Mouse (Mus musculus) layer of hippocampus, adult 18-20 months (tissue): Measurements from ENCODE around the gene Fcgr4. TPM values are rescaled to one million over a fixed set of nuclear protein-coding genes. Genes with fewer than 3 reads are reported as not detected.

Experiments used
- DNase-seq, 2 experiments: peaks; one replicate each; pipeline ENCODE4 v3.0.0; 2022; ENCODE audit warnings: low spot score in 2 of 2
- total RNA-seq, 2 experiments: library from RNA; stranded (reverse); gene quantifications; 2 replicates each; pipeline ENCODE4 v1.2.3; 2021

Gene Fcgr4
- total RNA-seq, 2 experiments from 2014 or later, result 0.25 TPM; not detected in 1

- DNase-seq, result no peak
Observed at GRCm38 (mm10) chr1:171006905-171007304, 11.8 kb upstream of the Fcgr4 start.

GRCm38 (mm10) chr1:171011733-171012132 lies 7.0 kb upstream of the Fcgr4 start:
- DNase-seq, result no peak

DNA sequence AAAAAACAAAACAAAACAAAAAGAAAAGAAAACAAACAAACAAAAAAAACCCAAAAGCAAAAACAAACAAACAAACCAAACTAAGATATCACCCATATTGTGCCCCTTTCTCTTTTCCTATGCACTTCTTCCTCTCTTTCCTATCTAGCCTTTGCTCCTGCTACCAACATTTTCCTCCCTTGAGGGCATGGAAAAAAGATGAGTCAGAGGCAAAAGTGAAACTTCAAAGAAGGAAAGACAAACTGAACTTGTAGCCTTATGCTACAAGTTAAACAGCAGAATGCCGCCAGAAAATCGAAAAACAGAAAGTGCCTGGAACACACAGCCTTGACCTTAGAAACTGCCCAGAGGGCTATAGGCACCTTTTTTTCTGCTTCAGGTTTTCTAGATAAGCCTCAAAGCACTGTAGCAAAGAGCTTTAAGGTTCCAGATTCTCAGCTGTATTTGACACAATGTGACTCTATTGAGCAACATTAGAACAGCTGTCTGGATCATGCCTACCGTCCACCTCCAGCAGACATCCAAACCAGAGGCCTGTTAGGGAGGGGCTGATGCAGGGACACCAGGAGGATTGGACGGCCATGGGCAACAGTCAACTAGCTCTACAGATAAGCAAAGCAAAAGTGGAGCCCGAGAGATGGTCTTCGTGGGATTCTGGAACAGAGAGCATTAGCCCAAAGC lies 1.9 kb upstream of the Fcgr4 start:
- DNase-seq, result no peak

GRCm38 (mm10) chr1:171017468-171018158 lies 1.1 kb upstream of the Fcgr4 start:
- no peak for DNase-seq

DNA sequence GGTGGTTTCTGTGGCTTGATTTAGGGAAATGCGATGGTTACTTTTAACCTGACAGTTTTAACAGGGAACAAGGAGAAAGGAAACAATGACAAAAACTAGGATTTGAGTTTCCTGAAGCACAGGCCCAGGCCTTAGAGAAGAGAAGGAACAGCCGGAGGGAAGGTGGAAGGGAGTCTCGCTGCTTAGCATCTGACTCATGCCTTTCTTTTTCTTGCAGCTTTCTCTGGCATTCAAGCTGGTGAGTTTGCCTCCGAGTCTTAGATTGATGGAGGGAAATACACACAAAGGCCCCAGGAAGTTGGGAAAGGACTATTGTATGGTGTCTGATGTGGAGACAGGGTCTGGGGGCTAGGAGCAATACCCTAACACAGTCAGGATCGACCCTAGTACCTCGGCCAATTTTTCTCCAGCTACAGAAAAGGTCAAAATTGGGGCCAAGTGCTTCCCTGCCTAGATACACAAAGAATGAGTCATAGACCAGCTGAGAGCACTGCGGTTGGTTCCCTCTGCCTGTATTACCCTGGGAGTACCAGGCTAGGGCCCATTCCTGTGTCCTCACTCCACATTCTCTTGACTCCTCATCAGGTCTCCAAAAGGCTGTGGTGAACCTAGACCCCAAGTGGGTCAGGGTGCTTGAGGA lies 711 bp downstream of the Fcgr4 start:
- DNase-seq, result peak in 1 of 2 experiments; percentile 33

GRCm38 (mm10) chr1:171031752-171032151 lies 13.0 kb downstream of the Fcgr4 start:
- DNase-seq, result no peak

- no peak for DNase-seq
Observed at GRCm38 (mm10) chr1:171032691-171033090, 14.0 kb downstream of the Fcgr4 start.

DNA sequence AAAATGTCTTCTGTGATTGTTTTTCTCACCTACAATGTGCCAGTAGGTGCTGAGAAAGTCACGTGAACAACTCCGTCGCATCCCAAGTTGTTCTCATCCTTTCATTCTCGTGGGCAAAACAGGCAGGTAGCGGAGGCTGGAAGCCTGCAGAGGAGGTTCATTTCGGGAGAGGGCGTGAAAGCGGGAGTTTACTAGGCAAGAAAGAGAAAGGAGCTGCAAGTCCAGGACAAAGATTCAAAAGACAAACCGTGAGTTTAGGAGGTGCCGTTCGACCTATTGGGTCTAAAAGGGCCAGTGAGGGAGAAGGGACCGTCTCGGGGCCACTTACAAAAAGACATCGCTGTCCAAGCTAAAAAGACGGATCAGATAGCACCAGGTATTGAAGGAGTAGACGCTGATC lies 14.5 kb downstream of the Fcgr4 start:
- peak in 1 of 2 experiments; percentile 18 for DNase-seq

GRCm38 (mm10) chr1:171033756-171034155 lies 15.0 kb downstream of the Fcgr4 start:
- peak; percentile 88 to 96 for DNase-seq

DNA sequence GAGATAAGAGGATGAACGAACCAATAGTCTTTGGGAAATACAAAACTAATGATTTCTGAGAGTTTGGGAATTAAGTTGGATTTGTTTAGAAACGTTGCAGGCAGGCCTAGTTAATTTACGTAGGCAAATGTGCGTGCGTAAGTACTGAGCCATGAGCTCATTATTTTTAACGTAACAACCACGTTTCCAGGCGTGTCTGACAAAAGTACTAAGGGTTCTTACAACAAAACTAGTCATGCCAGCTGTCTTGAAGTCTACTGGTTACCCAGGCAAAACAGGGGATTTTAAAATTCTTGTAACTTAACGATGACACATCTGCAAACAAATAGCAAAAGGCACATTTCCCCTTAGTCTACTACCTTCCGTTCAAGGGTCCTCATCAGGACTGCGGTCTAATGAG lies 15.5 kb downstream of the Fcgr4 start:
- peak; percentile 28 to 66 for DNase-seq

DNA sequence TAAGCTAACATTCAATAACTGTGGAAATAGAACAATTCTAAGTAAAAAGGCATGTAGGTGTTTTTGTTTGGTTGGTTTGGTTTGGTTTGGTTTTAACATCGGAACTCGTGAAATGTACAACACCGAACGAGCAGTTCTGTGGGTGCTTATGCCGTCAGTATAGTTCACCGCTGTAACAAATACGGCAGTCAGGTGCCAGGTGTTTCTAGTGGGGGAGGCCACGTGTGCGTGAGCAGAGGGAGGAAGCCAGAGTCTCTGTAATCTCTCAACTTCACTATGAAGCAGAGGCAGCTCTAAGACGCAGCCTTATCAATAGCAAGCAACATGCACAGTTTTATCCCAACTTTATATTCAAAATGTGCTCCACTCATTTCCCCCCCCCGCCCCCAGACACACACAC lies 16.9 kb downstream of the Fcgr4 start:
- no peak for DNase-seq

GRCm38 (mm10) chr1:171036550-171037324 lies 18.0 kb downstream of the Fcgr4 start:
- peak; percentile 72 to 92 for DNase-seq

DNA sequence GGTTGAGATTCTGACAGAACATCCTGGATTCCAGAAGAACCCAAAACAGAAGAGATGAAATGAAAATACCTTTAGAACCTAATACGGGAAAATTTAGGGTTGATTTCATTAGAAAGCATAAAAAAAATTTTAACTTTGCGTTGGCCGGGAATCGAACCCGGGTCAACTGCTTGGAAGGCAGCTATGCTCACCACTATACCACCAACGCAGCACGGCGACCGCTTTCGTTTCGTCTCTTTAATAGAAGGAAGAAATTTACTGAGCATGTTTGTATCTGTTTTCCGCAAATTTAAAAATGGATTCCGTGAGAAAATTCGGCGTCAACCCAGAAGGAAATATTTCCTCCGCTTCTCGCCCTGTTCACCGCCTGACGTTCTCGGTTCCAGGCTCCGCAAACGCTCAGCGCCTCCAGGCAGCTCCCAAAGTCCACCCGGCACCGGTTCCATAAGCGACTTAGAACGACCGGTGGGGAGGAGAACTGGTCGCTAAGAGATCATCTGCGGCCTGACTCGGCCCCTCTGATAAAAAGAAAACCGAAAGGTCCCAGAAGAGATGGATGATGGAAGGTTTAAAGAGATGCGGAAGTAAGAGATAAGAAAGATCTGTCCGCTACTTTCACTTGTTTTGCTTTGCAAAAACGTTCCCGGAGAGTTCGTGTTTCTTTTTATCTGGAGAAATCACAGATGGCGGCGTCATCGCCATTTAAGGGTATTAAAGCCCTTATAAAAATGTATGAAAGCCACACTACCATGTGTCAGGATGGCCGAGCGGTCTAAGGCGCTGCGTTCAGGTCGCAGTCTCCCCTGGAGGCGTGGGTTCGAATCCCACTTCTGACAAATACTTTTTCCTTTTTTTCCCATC lies 19.4 kb downstream of the Fcgr4 start:
- peak; percentile 82 to 93 for DNase-seq

GRCm38 (mm10) chr1:171039135-171039534 lies 20.4 kb downstream of the Fcgr4 start:
- DNase-seq, result no peak

DNA sequence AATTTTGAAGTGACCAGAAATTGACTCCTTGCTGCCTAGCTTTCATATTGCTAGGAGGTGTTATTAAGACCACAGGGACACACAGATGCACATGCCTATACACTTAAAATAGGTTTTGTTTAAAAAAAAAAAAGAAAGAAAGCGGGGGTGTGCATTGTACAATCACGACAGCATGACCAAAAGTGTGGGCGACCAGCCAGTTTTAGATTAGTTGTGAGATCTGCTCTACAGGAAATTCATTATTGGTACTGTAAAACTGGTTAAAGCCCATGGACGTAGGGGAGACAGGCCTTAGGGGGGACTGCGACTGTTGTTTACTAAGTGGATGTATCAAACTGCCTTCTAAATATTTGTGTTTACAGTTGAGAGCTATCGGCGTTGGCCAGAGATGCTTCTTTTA lies 21.2 kb downstream of the Fcgr4 start:
- no peak for DNase-seq

DNA sequence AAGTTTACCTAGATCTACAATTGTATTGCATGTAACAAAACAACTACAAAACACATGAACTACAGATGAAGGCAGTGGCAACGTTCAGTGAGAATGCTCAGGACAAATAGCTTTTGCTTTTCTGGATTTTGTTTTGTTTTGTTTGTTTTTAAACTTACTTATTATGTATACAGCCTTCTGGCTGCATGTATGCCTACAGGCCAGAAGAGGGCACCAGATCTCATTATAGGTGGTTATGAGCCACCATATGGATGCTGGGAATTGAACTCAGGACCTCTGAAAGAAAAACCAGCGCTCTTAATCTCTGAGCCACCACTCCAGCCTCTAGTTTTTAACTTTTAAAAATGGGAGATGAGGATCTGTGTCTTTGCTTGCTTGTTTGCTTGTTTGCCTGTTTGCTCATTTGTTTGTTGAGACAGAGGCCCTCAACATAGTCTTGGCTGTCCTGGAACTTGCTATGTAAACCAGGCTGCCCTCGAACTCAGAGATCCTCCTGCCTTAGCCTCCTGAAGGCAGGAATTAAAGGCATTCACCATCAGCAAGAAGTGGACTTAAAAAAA lies 25.0 kb downstream of the Fcgr4 start:
- DNase-seq, result no peak

GRCm38 (mm10) chr1:171044365-171045078 lies 25.8 kb downstream of the Fcgr4 start:
- DNase-seq, result peak; percentile 78 to 92

- DNase-seq, result no peak
Observed at GRCm38 (mm10) chr1:171045079-171045465, 26.4 kb downstream of the Fcgr4 start.

- DNase-seq, result no peak
Observed at GRCm38 (mm10) chr1:171046501-171046900, 27.8 kb downstream of the Fcgr4 start.

GRCm38 (mm10) chr1:171049263-171049662 lies 30.5 kb downstream of the Fcgr4 start:
- DNase-seq, result no peak
